Mouse (Mus musculus): ENCODE data around the gene Ttyh3.

The Ttyh3 gene

DNA sequence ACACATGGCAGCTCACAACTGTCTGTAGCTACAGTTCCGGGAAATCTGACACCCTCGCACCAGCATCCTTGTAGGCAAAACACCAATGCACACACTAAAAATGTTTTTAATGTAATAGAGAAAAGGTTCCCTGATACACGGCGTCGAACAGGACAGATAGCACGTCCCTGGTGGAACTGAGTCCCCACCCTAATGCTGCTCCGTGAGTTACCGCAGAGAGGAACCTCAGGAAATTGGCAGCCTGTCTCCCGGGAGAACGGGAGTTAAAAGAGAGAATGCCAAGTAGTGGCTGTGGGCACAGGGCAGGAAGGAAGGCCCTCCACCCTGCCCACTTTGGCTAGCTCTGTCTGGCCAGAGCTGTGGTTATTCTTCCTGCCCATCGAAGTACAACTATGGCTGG, 2.4 kb upstream of the Ttyh3 start:
- no peak for DNase-seq

DNA sequence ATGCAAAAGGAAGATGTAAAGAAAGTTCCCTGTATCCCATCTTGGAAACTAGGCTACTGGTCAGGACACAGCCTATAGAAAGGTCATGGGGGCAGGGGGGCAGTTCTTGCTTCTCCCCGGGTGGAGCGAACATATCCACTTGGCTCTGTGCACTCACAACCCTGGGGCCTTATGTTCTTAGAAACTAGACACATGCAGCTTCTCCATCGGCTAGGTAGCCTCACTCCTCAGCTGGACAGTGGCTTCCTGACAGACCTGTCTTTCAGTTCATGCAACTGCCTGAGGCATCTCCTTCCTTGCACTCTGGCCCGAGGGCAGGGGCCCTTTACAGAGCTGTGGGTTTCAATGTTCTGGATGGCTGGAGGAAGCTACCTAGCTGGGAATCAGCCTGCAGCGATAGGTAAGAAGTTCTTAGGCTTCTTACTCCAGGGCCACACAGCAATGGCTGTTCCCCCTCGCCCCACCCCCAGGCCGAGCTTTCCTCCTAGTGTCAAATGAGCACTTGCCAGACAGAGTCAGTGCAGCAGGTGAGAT, 1.1 kb upstream of the Ttyh3 start:
- no peak for DNase-seq

DNA sequence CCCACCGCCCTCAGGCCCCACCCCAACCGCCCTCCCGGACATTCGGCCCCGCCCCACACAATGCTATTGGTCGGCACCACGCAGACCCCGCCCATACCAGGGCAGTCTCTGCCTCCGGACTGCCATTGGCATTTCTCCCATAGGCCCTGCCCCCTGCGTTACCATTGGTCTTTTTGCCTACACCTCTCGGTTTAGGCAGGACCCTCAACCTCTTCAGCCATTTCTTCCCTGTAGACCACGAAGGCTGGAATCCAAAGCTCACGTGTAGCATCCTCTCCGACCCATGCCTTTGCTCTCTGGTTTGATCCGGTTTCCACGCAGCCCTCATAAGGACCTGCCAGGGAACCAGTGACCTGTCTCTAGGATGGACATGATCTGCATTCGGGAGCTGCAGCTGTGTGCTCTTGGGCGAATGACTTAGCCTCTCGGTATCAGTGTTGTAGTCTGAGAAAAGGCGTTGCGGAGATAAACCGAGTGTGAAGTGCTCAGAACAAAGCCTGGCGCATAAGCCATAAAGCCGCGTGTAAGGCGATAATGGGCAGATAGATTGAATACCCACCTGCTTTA, 353 bp upstream of the Ttyh3 start:
- DNase-seq = peak; percentile 96 to 98

DNA sequence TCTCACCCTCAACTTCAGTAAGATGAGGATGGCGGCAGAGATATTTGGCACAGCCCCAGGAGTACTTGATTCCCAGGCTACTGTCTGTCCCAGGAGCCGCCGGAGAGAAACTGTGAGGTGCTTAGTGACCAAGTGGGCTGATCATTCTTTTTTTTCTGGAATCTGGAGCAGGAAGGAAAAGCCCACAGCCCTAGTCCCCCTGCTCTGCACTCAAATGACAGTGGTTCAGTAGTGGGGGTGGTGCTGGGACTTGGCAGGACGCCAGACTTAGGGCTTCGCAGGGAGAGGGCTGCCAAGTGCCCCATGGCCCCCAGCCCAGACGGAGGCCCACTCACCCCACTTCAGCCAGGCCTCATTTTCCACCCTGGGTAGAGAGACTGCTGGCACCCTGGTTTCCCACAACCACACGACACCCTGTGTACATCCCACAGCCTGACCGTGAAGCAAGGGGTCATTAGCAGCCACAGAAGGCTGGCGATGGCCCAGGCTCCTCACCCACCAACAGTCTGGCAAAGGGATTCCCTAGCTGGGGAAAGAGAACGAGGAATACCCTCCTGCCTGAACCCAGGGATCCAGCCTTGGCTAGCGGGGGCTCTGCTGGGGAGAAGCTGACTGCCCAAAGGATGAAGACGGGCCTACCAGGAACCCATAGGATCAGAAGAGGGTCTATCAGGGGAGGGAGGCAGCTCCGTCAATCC, 861 bp downstream of the Ttyh3 start:
- DNase-seq = peak in 1 of 2 experiments; percentile 27

DNA sequence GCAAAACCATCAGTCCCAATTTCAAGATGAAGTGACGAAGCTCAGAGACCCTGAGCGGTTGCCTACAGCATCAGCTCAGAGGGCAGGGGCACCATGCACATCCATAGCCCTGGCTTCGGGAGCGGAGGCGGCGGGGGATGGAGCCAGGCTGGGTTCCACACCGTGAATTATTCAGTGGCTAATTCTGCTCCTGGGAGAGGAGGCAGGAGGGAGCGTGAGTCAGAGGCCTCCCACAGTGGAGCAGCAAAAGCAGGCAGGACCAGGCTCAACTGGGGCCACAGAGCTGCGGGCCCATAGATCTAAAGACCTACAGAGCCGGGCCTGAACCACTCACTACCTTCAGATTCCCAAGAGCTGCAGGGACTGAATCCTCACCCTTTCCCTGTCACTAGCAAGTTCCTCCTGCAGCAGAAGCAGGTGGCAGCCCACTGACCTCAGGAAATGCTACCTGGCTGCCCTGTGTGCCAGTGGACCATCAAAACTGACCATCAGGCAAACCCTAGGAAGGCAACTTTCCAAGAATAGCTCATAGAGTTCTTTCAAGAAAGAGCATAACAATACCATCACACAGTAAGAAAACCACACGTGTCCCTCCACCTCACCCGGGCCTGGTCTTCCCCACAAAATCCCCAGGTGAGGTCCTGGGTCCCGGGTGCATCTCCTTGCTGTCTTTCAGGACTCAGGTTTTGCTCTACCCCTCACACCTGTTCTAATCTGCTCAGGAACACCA, 1.6 kb downstream of the Ttyh3 start:
- no peak for DNase-seq

DNA sequence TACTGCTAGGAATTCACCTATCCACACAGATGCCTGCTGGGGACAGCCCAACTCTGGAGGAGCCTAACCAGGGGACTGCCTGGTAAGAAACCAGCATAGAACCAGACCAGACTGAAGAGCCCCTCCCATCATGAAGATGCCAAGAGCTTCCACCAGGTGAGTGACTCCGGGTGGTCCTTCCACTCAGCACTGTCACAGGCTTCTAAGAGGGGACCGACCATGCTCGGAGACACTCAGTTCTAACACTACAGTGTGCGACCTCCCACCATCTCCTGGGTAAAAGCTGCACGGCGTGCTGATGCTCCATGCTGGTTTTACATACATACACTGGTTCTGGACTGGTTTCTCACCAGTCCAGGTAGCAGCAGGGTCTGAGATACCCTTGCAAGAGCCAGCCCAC, 2.7 kb downstream of the Ttyh3 start:
- no peak for DNase-seq

DNA sequence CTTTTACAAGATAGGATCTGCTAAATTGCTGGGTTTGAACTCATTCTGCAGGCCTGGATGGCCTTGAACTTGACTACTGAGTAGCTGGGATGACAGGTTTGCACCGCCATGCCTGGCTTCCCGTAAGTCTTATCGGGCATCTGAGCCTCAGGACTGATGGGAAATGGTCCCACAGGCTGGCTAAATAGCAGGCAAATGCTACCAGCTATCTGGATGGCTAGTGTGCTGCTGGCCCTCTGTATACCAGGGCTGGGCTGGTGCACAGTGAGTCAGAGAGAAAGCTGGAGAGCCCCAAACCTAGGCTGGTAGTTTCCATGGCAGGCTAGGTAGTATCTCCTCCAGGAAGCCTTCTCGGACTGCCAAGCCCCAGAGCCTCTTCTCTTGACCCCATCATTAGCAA, 3.4 kb downstream of the Ttyh3 start:
- DNase-seq = no peak

DNA sequence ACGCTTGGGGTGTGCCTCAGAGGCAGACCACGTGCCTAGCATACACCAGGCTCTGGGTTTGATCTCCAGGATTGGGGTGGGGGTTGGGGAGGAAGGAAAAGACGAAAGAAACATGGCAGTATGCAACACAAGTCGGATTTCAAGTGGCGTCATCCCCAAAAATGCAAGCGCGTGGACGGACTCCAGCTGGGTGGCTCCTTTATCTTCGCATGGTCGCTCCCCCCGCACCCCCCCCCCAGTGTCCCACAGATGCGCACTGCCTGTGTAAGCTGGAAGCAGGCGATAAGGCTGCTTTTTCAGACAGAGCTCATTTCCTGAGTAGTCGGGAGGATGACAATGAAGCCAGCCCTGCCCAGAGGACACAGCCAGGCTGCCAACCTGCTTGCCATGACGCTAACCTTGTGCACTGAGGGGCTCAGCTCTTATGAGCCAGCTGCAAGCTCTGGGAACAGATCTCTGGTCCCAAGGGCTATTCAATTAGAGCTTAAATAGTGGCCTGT, 4.1 kb downstream of the Ttyh3 start:
- peak; percentile 66 to 82 for DNase-seq

DNA sequence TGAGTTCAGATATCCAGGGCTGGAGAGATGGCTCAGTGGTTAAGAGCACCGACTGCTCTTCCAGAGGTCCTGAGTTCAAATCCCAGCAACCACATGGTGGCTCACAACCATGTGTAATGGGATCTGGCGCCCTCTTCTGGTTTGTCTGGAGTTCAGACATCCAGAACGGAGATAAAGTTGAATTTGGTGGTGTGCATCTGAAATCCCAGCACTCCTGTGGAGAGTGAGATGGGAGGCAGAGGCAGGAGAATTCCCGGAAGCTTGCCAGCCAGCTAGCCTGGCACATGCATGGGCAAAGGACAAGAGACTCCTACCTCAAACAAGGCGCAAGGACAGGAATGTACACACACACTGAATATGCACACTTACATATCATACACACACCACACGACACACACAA, 4.6 kb downstream of the Ttyh3 start:
- no peak for DNase-seq

DNA sequence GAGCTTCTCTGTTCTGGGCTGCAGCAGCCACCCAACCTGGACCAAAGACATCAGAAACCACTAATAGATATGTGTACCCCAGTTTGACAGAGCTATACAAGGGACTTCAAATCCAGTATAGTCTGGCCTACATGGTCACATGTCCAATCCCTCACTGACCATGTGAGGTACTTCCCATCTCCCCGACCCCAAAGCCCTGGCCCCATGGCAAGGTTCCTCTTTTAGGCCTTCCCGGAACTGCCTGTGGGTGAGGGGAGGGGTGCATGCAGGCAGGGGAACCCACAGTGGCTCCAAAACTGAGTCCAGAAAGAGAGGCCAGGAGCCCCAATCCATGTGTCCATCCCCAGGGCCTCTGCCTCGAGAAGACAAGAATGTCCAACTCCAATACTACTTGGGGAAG, 6.8 kb downstream of the Ttyh3 start:
- DNase-seq = peak; percentile 63 to 67

DNA sequence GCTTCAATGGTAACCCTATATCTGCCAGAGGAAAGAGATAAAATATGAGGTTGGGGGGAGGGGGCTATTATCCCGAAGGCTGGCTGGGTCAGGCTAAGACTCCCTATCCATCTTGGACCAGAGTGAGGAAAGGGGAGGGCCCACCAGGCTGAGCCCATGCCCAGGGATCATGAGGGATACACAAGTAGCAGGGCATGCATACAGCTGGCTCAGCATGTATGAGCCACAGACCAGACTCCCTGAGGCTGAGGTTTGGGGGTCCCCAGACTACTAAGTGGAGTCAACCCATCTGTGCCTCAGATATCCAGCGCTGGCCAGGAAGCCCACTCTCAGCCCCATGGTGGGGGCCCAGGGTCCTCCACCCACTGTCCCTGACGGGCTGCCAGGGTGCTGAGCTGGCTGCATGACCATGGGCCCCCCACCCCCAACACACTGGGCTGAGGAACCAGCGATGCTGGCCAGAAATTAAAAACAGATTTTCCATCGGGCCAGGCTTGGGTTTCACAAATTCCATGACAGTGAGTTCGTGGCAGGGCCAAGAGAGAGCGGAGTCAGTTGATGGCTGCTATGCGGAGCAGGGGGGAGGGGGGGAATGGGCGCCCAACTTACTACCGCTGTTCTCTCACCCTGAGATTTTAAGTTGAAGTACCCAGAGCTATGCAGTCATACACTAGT, 7.4 kb downstream of the Ttyh3 start:
- DNase-seq = no peak

DNA sequence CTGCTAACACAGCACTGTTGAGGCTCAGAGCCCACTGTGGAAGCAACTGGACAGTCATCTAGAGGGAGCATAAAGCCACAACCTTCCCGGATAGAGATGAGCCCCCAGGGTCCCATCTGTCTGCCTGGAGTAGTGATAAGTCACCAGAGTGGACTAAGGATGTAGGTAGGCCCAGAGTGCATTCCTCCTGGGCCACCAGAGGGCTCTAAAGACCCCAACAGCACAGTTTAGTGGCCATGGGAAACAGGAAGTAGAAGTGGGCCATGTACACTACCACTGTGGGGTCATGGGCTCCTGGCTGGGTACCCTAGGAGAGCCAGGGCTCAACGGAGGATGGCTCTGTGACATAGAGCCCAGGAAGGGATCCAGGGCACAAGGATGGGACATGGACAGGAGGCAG, 8.0 kb downstream of the Ttyh3 start:
- no peak for DNase-seq

DNA sequence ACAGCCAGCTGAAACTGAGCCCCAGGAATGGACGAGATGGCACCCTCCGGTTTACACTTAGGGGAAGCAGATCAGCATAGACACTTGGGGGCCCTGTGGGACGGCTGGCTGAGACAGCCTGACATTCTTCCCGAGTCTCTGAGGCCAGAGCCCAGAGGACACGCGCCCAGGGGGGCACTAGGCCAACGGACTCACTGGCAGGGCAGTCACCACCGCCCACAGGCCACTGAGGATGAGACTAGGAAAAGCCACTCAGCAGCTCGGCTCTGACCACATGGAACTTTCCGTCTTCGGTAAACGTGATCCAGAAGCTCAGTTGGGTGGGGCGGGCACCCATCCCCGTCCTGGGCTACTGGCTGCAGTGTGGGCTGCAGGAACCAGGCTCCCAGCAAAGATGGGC, 9.0 kb downstream of the Ttyh3 start:
- no peak for DNase-seq

DNA sequence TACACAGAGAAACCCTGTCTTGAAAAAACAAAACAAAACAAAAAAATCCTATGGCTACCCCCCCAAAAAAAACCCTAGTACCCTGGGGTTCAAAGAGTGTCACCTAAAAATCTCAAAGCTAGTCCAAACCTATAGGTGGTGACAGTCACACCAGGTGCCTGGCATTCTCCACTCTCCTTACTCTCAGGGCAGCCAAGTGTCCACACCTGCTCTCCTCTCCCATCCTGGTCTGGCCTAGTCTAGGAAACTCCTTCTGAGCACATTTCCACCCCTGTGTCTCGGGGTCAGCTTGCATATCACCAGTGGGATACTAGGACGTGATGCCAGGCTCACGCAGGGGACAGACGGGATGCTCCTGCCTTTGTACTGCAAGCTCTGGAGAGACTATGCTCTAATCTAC, 9.5 kb downstream of the Ttyh3 start:
- DNase-seq = no peak

DNA sequence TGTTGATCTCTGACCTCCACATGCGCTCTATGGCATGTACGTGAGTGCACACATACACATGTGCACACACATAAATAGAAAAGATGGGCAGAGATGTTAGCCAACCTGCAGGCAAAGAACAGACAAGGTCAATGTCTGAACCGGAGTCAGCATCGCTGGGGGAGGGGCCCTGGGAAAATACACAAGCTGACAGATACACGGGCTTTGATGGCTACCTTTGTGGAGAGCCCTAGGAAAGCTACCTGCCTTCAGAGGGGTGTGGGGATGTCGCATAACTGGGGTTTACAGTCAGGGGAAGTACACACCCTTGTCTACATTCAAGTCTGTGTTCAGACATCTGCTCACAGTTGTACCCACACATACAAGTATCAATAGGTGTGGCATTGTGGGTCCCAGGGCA, 10.3 kb downstream of the Ttyh3 start:
- DNase-seq = no peak

DNA sequence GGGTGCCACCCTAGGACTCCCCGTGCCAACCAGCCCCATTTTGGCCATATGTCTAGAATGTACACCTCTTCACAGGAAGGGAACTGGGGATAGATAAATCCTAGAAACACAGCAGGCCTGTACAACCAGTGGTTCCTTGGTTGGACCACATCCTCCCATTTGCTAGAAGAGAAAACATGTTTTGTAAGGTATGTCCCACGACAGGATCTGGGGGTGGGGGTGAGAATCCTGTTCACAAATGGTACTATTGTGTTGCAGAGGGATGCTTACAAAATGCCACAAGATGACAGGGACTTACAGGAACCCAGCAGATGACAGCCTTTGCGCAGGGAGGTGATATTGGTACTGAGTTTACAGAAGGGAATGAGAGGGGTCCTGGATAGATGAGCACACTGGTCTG, 10.8 kb downstream of the Ttyh3 start:
- DNase-seq = no peak

DNA sequence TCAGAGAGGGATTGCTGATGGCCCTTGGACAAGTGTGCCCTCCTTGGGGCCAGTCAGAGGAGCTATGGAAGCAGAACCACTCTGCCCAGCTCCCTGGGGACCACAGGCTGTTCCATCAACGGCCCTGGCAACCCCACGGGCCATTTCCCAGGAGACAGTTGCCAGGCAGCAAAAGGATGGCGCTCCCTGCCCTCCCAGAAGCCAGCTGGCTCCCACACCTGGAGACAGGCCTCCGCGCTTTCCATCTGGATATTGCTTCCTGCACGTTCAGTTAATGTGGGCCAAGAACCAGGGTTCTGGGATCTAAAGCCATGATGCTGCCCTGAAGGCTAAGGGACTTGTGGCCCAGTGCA, 11.8 kb downstream of the Ttyh3 start:
- no peak for DNase-seq

DNA sequence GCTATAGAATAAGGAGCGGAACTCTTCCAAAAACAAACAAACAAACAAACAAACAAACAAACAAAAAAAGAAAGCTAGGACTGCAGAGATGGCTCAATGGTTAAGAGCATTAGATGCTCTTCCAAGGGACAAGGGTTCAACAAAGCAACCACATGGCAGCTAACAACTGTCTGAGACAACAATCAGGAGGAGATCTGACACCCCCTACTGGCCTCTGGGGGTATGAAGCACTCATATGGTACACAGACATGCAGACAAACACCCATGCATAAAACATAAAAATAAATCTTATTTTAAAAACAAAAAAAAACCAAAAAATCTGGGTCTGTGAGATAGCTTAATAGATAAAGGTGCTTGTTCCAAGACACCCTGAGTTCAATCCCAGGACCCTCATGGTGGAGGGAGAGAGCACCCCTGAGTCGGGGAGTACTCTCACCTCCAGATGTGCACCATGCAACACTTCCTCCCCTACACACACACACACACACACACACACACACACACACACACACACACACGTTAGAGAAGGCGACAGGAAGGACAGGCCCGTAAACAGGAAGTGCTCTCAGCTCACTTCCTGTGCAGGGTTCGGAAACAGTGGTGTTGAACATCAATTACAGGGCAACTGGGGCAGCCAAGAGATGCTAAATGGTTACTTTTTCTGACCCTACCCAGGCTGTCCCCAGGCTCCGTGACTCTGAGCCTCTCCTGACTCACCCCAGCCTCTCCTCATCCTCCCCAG, 12.3 kb downstream of the Ttyh3 start:
- DNase-seq = peak in 1 of 2 experiments; percentile 45

DNA sequence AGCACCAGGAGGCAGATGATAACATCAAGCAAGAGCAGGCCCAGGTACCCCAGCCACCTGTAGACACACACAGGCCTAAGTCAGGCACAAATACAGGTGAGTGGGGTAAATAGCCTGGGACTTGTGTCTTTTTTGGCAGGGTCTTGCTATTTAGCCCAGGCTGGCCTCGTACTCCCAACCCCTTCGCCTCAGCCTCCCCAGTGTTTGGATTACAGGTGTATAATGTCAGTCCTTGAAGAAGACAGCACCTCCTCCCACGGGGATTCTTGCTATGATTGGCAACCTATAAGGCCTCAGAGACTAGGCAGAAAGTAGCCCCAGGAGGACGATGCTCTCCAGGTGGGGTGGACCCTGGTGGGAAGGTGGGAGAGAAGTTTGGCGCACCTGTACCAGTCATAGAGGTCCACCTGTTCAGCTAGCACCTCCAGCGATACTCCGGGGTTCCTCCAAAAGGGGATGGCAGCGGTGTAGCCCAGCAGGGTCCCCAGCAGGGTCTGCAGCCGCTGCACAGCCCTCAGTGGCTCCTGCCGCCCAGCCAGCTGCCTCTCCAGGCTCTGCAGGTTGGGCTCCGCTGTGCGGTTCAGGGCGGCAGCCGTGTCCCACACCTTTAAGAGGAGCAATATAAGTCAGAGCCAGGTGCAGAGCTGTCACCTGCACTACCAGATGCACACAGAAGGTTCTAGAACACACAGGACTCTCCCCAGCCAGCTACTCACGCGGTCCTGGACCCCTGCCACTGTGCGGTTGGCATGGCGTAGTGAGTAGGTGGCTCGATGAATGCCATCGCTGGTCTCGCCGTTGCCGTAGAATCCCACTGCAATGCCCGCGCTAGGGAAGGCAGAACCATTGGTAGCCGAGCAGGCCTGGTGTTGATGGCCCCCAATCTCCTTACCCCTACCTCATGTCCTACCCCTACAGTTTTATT, 13.8 kb downstream of the Ttyh3 start:
- no peak for DNase-seq

DNA sequence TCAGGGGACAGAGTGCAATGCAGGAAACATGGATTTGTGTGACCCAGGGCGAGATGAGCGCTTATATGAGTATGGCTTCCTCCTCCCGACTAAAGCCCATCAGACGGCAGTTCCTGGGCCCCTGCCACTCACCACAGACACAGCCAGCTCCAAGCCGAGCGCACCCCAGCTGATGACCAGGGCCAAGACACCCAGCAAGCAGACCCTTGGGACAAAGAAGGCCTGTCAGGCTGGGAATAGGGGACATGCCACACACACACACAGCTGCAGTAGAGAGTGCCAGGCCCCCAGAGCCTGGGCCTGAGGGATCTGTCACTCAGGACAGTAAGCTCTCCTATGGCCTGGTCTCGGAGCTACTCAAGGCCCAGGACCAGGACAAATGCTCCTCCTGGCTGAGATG, 15.4 kb downstream of the Ttyh3 start:
- no peak for DNase-seq

DNA sequence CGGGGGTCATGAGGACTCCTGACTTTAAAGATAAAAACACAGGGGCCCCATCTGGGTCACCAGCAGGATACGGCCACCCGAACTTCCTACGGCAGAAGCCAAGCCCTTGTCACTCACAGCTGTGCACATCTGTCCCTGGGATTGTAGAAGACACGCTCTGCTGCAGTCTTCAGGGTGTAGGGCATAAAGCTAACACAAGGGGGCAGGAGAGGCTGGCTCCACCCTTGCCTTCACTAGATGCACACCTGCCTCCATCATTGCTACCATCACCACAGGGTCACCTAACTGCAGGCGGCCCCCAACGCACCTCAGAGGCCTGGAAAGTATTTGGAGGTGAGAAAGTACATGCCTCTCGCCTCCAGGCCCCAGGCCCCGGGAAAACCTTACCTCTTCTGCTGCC, 19.8 kb downstream of the Ttyh3 start:
- no peak for DNase-seq

DNA sequence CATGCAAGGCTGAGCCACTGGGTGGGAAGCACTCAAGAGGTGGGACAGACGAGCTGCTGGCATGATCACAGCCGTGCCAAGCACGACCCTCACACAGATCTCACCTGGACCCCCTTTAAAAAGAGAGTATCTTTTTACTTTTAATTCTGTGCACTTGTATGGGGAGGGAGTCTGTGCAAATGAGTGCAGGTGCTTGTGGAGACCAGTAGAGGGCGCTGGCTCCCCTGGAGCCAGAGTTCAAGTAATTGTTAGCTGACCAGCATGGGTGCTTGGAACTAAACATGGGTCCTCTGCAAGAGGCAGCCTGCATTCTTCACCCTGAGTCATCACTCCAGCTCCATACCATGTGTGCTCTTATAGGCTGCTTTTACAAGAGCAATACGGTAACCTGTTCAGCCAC, 21.3 kb downstream of the Ttyh3 start:
- no peak for DNase-seq

Measured in lung, adult 18-20 months (tissue).